Comparison of ENCODE assay signal across 8 mouse cellular contexts in genomic region chr2:153560664-153561541, GRCm38 (mm10). TPM values are rescaled to one million over a fixed set of nuclear protein-coding genes. Genes with fewer than 3 reads are reported as not detected.
DNase-seq lines count a peak whose midpoint lies in the region; ATAC-seq and TF ChIP-seq lines count a peak whose summit lies in the region.

No protein-coding gene starts in this region.

- no peak for TF ChIP-seq POLR2A in bone marrow, adult 2 months (IDR thresholded peaks at IDR 0.05; ENCODE audit: borderline replicate concordance, control insufficient read depth, low read depth, low read length)
- TF ChIP-seq POLR2A in heart, adult 2 months (IDR thresholded peaks at IDR 0.05; ENCODE audit: insufficient read depth, low read depth, low read length): no peak
- no peak for TF ChIP-seq POLR2A in olfactory bulb, adult 2 months (IDR thresholded peaks at IDR 0.05; ENCODE audit: insufficient read depth, low read depth, low read length)

- TF ChIP-seq CTCF in bone marrow, adult 2 months (IDR thresholded peaks at IDR 0.05; ENCODE audit: control insufficient read depth, insufficient read depth, low read length): no peak
- no peak for TF ChIP-seq CTCF in heart, adult 2 months (IDR thresholded peaks at IDR 0.05)
- no peak for TF ChIP-seq CTCF in lung, postnatal 0 days (IDR thresholded peaks at IDR 0.05)
- TF ChIP-seq CTCF in olfactory bulb, adult 2 months (IDR thresholded peaks at IDR 0.05; ENCODE audit: insufficient read depth, low read depth, low read length): no peak

- H3K79me2 ChIP-seq in heart, adult 2 months (replicated peaks; ENCODE audit: control insufficient read depth, insufficient read depth, low read length): no peaks in the 10 kb centered on the region

- H3K4me2 ChIP-seq in kidney, embryonic 16.5 days (replicated peaks; ENCODE audit: low read depth, low read length): peak overlapping the region; percentile 58
- peak overlapping the region; percentile 42 for H3K4me2 ChIP-seq in lung, postnatal 0 days (replicated peaks; ENCODE audit: low read depth, low read length)

- no peaks in the 10 kb centered on the region for H3K36me3 ChIP-seq in heart, adult 2 months (ENCODE audit: control insufficient read depth, insufficient read depth, low read length)
- no peaks in the 10 kb centered on the region for H3K36me3 ChIP-seq in kidney, embryonic 16.5 days (ENCODE audit: insufficient read depth, low read length)
- no peaks in the 10 kb centered on the region for H3K36me3 ChIP-seq in lung, postnatal 0 days (ENCODE audit: insufficient read depth, low read length)

- peak overlapping the region; percentile 48; the same call in 1 of the 2 replicates for H3K9ac ChIP-seq in heart, adult 2 months (ENCODE audit: low read depth, low read length)
- peak overlapping the region; percentile 57 for H3K9ac ChIP-seq in kidney, embryonic 16.5 days (replicated peaks; ENCODE audit: low read length)
- H3K9ac ChIP-seq in lung, postnatal 0 days (replicated peaks; ENCODE audit: low read depth): no peak overlapping the region

- H3K9me3 ChIP-seq in kidney, embryonic 16.5 days (ENCODE audit: low read length): no peaks in the 10 kb centered on the region; the same call in 1 of the 2 replicates
- H3K9me3 ChIP-seq in lung, postnatal 0 days (ENCODE audit: low read length): no peaks in the 10 kb centered on the region

- no peak for TF ChIP-seq EP300 in heart, adult 2 months (IDR thresholded peaks at IDR 0.05; ENCODE audit: insufficient read depth, low read depth, low read length)
- no peak for TF ChIP-seq EP300 in lung, postnatal 0 days (IDR thresholded peaks at IDR 0.05)

- no peaks in the 10 kb centered on the region for H3K27me3 ChIP-seq in heart, adult 2 months (ENCODE audit: control insufficient read depth, insufficient read depth, low read length)
- H3K27me3 ChIP-seq in kidney, embryonic 16.5 days (ENCODE audit: insufficient read depth, low read length): no peaks in the 10 kb centered on the region
- H3K27me3 ChIP-seq in lung, postnatal 0 days (replicated peaks; ENCODE audit: insufficient read depth, low read length): no peaks in the 10 kb centered on the region

- peak; percentile 88 for ATAC-seq in kidney, embryonic 16.5 days (ENCODE audit: low FRiP score, low TSS enrichment)
- peak; percentile 62 for ATAC-seq in lung, postnatal 0 days

- H3K4me1 ChIP-seq in bone marrow, adult 2 months (ENCODE audit: control insufficient read depth, insufficient read depth, low read length): peaks cover 9% of the 10 kb centered on the region
- peaks cover 8% of the 10 kb centered on the region for H3K4me1 ChIP-seq in heart, adult 2 months (ENCODE audit: control insufficient read depth, insufficient read depth, low read length)
- H3K4me1 ChIP-seq in kidney, embryonic 16.5 days (ENCODE audit: insufficient read depth, low read length): peaks cover 34% of the 10 kb centered on the region
- H3K4me1 ChIP-seq in lung, postnatal 0 days (ENCODE audit: insufficient read depth, low read depth, low read length): peaks cover 13% of the 10 kb centered on the region
- H3K4me1 ChIP-seq in olfactory bulb, adult 2 months (ENCODE audit: control insufficient read depth, insufficient read depth, low read length): peaks cover 34% of the 10 kb centered on the region

- intact Hi-C loops in heart, adult 2 months (cut with DNase I): no loop called here

- no peak overlapping the region for H3K4me3 ChIP-seq in bone marrow, adult 2 months (replicated peaks; ENCODE audit: control insufficient read depth, low read depth, low read length)
- no peak overlapping the region; the same call in 1 of the 2 replicates for H3K4me3 ChIP-seq in heart, adult 2 months
- H3K4me3 ChIP-seq in kidney, embryonic 16.5 days (ENCODE audit: low read length): peak overlapping the region; percentile 30
- 0 out of 2 replicates have a peak overlapping the region, but pooled peaks have one; percentile 3 for H3K4me3 ChIP-seq in lung, postnatal 0 days (ENCODE audit: low read depth, low read length)
- H3K4me3 ChIP-seq in olfactory bulb, adult 2 months (ENCODE audit: insufficient read depth, low read depth, low read length): peak overlapping the region; percentile 23

- 2% methylated on average over 21 of the region's 21 CpGs for WGBS in bone marrow, adult 2 months
- 6% methylated on average over 21 of the region's 21 CpGs for WGBS in heart, adult 2 months
- WGBS in kidney, embryonic 16.5 days: 5% methylated on average over 21 of the region's 21 CpGs
- WGBS in lung, postnatal 0 days: 6% methylated on average over 18 of the region's 21 CpGs
- WGBS in olfactory bulb, adult 2 months: 6% methylated on average over 21 of the region's 21 CpGs

- DNase-seq in gastrocnemius, postnatal 10 days: peak; percentile 41
- DNase-seq in gastrocnemius, adult 8-10 months (ENCODE audit: low spot score in 2 of 2): no peak
- DNase-seq in heart, adult 2 months: peak; percentile 46 to 62
- peak; percentile 45 for DNase-seq in lung, postnatal 0 days (ENCODE audit: low spot score)
- DNase-seq in T-cell, adult 2 months (ENCODE audit: low spot score): no peak

- H3K27ac ChIP-seq in bone marrow, adult 2 months (ENCODE audit: control insufficient read depth, insufficient read depth, low read depth, low read length, poor library complexity): peak overlapping the region; percentile 6; the same call in 1 of the 2 replicates
- peak overlapping the region; percentile 31; the same call in 1 of the 2 replicates for H3K27ac ChIP-seq in heart, adult 2 months
- peak overlapping the region; percentile 73 for H3K27ac ChIP-seq in kidney, embryonic 16.5 days (ENCODE audit: low read length)
- H3K27ac ChIP-seq in lung, postnatal 0 days (ENCODE audit: low read length): no peak overlapping the region
- H3K27ac ChIP-seq in olfactory bulb, adult 2 months (ENCODE audit: insufficient read depth, low read depth, low read length): peak overlapping the region; percentile 71

RNA-seq across cellular contexts. Expression of gene Nol4l, which starts 31.1 kb away (rescaled TPM):
- total RNA-seq in gastrocnemius, postnatal 10 days (2021): 1 to 10 TPM; 4.3 to 6.3 TPM
- total RNA-seq in gastrocnemius, adult 8-10 months (2022): under 1 TPM; 0.29 to 0.94 (median 0.41) TPM
- 4.0 and 7.5 TPM in 2 replicates for polyA plus RNA-seq in bone marrow, adult 2 months (2011; ENCODE audit: insufficient read depth, insufficient read length, low replicate concordance, missing spikeins)
- 1 to 10 TPM; 3.5 to 4.4 TPM for total RNA-seq in heart, adult 2 months (2021)
- polyA plus RNA-seq in heart, adult 2 months (2012; rRNA removed): 3.9 and 4.0 TPM in 2 replicates
- polyA plus RNA-seq in kidney, embryonic 16.5 days (2015; fragmentation: Nextera tagmentation; extraction: Ambion mirVana): 13.8 and 17.1 TPM in 2 replicates
- 8.3 and 9.9 TPM in 2 replicates for polyA plus RNA-seq in lung, postnatal 0 days (2015; fragmentation: Nextera tagmentation; extraction: Ambion mirVana)
- polyA plus RNA-seq in olfactory bulb, adult 2 months (2012; ENCODE audit: insufficient read depth, insufficient read length, low replicate concordance, missing spikeins): 194 TPM in 1 of 2 replicates, not detected in the other

Comparison
In these comparisons a context has a peak if more than half of its experiments do, and no peak if none do; other contexts are left out.
1. DNase-seq: peak in gastrocnemius, postnatal 10 days (single experiment), heart, adult 2 months (2 of 2) and lung, postnatal 0 days (single experiment); none in gastrocnemius, adult 8-10 months (0 of 2) and T-cell, adult 2 months (single experiment).
2. H3K4me3 ChIP-seq: peak in kidney, embryonic 16.5 days (single experiment), lung, postnatal 0 days (single experiment) and olfactory bulb, adult 2 months (single experiment); none in bone marrow, adult 2 months (single experiment) and heart, adult 2 months (single experiment).